ENCODE assay signal across 17 mouse cellular contexts in the genomic region with DNA sequence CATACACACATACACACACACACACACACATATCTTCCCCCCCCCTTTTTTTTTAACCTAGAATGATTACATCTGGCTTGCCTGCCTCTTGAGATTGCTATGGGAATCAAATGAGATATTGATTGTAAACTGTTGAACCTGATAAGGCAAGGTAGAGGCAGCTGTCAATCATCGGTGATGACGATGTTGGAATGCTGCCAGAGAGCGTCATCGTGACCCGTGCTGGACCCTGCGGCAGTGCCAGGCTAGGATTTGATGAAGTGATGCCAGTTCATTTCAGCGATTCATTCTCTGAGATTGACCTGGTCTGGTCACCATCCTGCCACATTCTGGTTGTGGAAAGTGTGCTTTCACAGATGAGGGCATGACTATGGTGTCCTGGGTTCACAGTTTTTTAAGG.
"Had no signal": no experiment of that assay in that cellular context is flagged by ENCODE, and none has a peak within 500 bp of the region (broad histone marks: within the 10 kb centered on the region; RNA-seq: fewer than 3 reads in every experiment).

No protein-coding gene starts in this region.

- H3K4me1 ChIP-seq: midbrain, embryonic 13.5 days; midbrain, embryonic 15.5 days; neural tube, embryonic 12.5 days had no signal

- H3K36me3 ChIP-seq: lung, embryonic 15.5 days; midbrain, embryonic 13.5 days; midbrain, embryonic 15.5 days; neural tube, embryonic 12.5 days; stomach, embryonic 15.5 days had no signal

- H3K9ac ChIP-seq: lung, embryonic 15.5 days; midbrain, embryonic 13.5 days; midbrain, embryonic 15.5 days; neural tube, embryonic 12.5 days; stomach, embryonic 15.5 days had no signal

- H3K27me3 ChIP-seq: lung, embryonic 15.5 days; midbrain, embryonic 13.5 days; midbrain, embryonic 15.5 days; neural tube, embryonic 12.5 days; stomach, embryonic 15.5 days had no signal

- ATAC-seq: lung, postnatal 0 days; midbrain, embryonic 13.5 days; midbrain, embryonic 15.5 days had no signal

- H3K9me3 ChIP-seq: lung, embryonic 15.5 days; megakaryocyte, embryonic 14.5 days; midbrain, embryonic 13.5 days; midbrain, embryonic 15.5 days; neural tube, embryonic 12.5 days; stomach, embryonic 15.5 days had no signal

- H3K4me3 ChIP-seq: lung, embryonic 15.5 days; megakaryocyte, embryonic 14.5 days; midbrain, embryonic 13.5 days; midbrain, embryonic 15.5 days; neural tube, embryonic 12.5 days; stomach, embryonic 15.5 days had no signal

- DNase-seq: lung, adult 2 months; lung, postnatal 14 days; lung, postnatal 36 days; right cerebral cortex, postnatal 14 days; thymus, adult 2 months; thymus, postnatal 25 days; thymus, postnatal 4 days had no signal

- H3K4me2 ChIP-seq: lung, embryonic 15.5 days; midbrain, embryonic 11.5 days; midbrain, embryonic 13.5 days; midbrain, embryonic 15.5 days; neural tube, embryonic 12.5 days; stomach, embryonic 15.5 days had no signal

- H3K27ac ChIP-seq: lung, embryonic 15.5 days; macrophage; midbrain, embryonic 13.5 days; midbrain, embryonic 15.5 days; neural tube, embryonic 12.5 days; stomach, embryonic 15.5 days; stomach, postnatal 0 days had no signal
